Mouse (Mus musculus) olfactory bulb, adult 2 months (tissue): ENCODE measurements around the gene Dnajb6. TPM values are rescaled to one million over a fixed set of nuclear protein-coding genes. Genes with fewer than 3 reads are reported as not detected.
A peak's percentile ranks its signal among the peaks of the same experiment; 100 is the strongest.
"Not testable (repeated sequence)": the region's sequence is repeated elsewhere in the genome, so short reads cannot be mapped to it uniquely, and the experiment has no call there.

Source experiments
- H3K27ac ChIP-seq: fragments of 200-500 bp; 2 replicates; pipeline ENCODE4 v1.5.1; 2012; ENCODE audit warnings: low read depth, low read length; ENCODE audit not compliant: insufficient read depth
- H3K4me1 ChIP-seq: fragments of 200-500 bp; 2 replicates; pipeline ENCODE4 v1.6.1; 2012; ENCODE audit warnings: low read length; ENCODE audit not compliant: control insufficient read depth, insufficient read depth
- H3K4me3 ChIP-seq: fragments of 200-500 bp; 2 replicates; pipeline ENCODE4 v1.5.1; 2012; ENCODE audit warnings: mild to moderate bottlenecking, low read depth, low read length, moderate library complexity; ENCODE audit not compliant: insufficient read depth
- CTCF ChIP-seq: fragments of 200-500 bp; IDR thresholded peaks from 2 replicates; pipeline ENCODE4 v1.5.1; 2012; ENCODE audit warnings: low read depth, mild to moderate bottlenecking, low read length, moderate library complexity; ENCODE audit not compliant: insufficient read depth
- POLR2A ChIP-seq: fragments of 200-500 bp; IDR thresholded peaks from 2 replicates; pipeline ENCODE4 v1.6.1; 2012; ENCODE audit warnings: mild to moderate bottlenecking, low read depth, low read length, moderate library complexity; ENCODE audit not compliant: insufficient read depth
- WGBS: fragments of 180-500 bp; shearing (Covaris S2); methylation state at CpG from one replicate; pipeline ENCODE4 v1.1.7; 2018; 5-methylcytosine and 5-hydroxymethylcytosine counted together
- polyA plus RNA-seq: library from polyadenylated mRNA; stranded (reverse); fragments of >200 nt; gene quantifications from 2 replicates; pipeline ENCODE4 v1.2.4, GENCODE M21; 2012; ENCODE audit warnings: low replicate concordance; ENCODE audit not compliant: missing spikeins, insufficient read depth, insufficient read length

Gene Dnajb6
- polyA plus RNA-seq, 1 experiment = 484 TPM

DNA sequence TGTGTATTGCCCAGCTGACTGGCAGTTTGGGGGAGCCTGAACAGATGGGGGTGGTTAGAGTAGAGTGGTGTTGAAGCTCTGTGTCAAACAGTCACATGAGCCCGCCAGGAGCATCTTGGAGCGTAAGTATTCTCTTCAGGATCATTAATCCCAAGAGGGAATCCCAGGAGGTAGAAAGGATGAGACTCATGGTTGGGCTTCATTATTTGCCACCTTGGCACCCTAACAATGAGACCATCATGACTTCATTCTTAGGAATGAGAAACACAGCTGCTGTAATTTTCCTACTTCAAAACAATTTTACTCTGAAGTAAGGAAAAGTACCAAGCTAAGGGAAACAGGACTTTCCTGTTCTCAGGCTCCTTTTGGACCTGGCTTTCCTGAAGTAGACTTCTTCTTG, 10.1 kb upstream of the Dnajb6 start:
- Histone ChIP-seq H3K27ac (no peak overlapping the region), H3K4me3 (no peak overlapping the region), H3K4me1 (no peaks in the 10 kb centered on the region)
- WGBS = 87% methylated on average over 2 of the region's 2 CpGs
- TF ChIP-seq CTCF (no peak), POLR2A (no peak)

DNA sequence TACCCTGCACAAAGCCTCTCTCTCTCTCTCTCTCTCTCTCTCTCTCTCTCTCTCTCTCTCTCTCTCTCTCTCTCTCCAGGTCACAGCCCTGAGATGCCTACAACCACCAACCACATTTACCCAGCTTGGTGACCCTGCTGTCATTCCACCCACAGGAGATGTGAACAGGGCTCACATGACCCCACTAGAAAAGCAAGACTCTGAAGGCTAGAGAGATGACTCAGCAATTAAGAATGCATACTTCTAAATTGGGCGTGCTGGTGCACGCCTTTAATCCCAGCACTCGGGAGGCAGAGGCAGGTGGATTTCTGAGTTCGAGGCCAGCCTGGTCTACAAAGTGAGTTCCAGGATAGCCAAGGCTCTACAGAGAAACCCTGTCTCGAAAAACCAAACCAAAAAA, 9.4 kb upstream of the Dnajb6 start:
- H3K4me1 ChIP-seq, H3K27ac ChIP-seq, H3K4me3 ChIP-seq: not testable (repeated sequence)
- 70% methylated on average over 5 of the region's 5 CpGs for WGBS

DNA sequence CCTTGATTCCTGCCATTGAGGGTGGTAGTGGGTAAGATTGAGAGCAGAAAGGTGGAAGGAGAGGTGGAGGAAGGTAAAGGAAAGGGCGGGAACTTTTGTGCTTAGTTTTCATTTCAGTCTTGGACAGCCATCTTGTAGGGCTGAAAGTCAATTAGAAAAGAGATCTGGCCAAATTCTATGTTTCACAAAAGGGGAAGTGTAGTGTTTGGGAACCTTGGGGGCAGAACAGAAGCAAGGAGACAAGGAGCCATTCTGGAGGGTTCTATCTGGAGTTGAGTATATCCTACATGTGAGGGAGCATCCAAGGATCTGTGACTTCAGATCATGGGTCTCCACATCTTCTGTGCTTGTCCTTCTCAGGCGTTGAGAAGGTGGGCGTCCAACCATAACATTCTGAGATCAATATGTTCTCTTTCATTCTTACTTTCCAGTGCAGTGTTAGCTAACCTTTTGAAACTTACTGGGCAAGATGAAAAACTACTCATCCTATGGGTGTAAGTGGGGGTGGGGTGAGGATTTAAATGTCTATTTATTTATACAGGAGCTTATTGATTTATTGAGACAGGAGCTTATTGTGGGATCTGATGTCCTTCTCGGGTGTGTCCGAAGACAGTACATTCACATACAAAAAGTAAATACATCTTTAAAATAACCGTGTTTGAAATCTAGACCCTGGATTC, 517 bp upstream of the Dnajb6 start:
- no peak for TF ChIP-seq POLR2A
- no peak for TF ChIP-seq CTCF
- H3K27ac ChIP-seq = peak overlapping the region; percentile 99
- 50% methylated on average over 6 of the region's 6 CpGs for WGBS
- peaks cover 7% of the 10 kb centered on the region for H3K4me1 ChIP-seq
- H3K4me3 ChIP-seq = peak overlapping the region; percentile 68

DNA sequence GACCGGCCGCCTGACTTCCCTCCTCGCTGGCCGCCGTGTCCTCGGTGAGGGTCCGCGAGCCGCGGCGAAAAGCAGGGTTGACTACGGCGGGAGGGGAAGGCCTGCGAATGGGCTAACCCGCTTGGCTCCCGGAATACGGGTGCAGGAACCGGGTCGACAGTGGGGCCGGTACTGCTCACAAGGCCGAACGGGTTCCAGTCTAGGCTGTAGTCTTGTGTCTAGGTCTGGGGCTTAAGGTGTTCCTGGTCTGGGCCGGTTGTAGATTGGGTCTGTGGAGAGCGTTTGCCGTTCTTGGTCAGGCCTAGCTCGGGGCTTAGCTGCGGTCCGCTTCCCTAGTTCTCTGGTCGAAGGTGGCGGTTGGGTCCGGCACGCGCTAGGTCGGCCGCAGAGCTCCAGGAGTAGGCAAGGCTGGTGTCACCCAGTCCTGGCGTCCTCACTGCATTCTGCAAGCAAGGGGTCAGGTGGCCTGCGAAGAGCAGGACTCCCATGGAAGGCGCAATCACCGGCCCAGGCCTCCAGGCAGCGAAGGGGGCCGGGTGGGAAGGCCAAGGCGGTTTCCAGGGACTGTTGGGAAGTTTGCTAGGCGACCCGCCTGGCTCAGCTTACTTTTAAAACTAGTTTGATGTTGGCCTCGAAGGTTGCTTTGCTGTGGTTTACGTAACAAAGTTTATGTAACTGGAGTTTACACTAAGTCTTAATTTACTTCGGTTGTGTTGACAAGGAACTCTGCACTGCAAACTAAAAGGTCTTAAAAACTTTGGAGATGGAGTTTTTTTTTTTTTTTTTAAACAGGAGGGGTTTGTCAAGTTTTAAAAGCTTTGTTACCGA, 799 bp downstream of the Dnajb6 start:
- WGBS = under 1% methylated on average over 48 of the region's 48 CpGs
- peak overlapping the region; percentile 84 for H3K27ac ChIP-seq
- TF ChIP-seq POLR2A (0 out of 2 replicates have a peak, but pooled peaks have one; percentile 31), CTCF (no peak)
- peak overlapping the region; percentile 68 for H3K4me3 ChIP-seq
- H3K4me1 ChIP-seq = peaks cover 5% of the 10 kb centered on the region; the same call in 1 of the 2 replicates

DNA sequence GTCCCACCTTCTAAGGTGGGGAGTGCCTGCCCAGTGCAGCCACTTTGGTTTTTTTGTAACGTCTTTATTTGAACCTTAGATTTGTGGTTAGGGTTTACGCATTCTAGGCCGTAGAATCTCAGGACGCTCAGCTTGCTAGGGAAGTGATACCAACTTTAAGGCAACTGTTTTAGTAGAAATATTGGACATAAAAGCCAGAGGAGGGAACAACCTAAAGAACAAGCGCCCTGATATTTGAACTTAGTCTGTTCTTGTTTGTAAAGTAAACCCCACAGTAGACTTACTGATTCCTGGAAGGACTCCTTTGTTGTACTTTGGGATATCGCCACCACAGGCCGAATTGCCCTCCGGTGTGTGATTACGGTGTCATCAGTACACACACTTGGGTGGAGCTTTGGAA, 1.5 kb downstream of the Dnajb6 start:
- H3K4me1 ChIP-seq = peaks cover 5% of the 10 kb centered on the region; the same call in 1 of the 2 replicates
- H3K27ac ChIP-seq = no peak overlapping the region
- H3K4me3 ChIP-seq = peak overlapping the region; percentile 28
- WGBS = 52% methylated on average over 9 of the region's 9 CpGs
- no peak for TF ChIP-seq POLR2A
- no peak for TF ChIP-seq CTCF

DNA sequence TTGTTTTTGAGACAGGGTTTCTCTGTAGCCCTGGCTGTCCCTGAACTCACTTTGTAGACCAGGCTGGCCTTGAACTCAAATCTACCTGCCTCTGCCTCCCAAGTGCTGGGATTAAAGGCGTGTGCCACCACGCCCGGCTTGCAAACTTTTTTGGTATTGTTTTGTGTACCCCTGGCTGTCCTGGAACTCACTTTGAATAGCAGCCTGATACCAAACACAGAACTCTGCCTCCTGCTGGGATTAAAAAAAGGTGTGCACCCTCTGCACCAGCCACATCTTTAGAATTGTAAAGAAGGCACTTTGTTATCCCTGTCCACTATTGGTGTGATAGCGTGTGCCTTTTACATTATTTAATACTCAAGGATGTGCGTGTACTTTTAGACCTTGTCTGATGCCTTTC, 2.0 kb downstream of the Dnajb6 start:
- WGBS = 86% methylated on average over 5 of the region's 5 CpGs
- no peak for TF ChIP-seq POLR2A
- no peak for TF ChIP-seq CTCF
- H3K27ac ChIP-seq = no peak overlapping the region
- H3K4me1 ChIP-seq = peaks cover 5% of the 10 kb centered on the region; the same call in 1 of the 2 replicates
- H3K4me3 ChIP-seq = no peak overlapping the region

DNA sequence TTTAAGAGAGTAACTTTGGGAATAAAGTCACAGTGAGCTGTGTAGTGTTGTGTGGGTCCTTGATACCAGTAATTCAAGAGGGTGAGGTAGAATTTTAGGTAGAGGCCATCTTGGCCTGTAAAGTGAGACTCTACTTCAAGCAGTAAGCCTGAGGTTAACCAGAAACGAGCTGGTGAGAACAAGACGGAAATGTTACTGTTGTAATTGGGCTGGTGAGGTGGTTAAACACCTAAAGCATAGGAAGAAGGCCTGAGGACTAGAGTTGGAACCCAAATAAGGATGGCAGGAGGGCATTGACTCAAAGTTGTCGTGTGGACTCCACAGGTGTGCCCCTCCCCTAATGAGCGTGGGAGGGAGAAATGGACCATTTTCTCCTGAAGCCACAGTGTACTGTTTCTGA, 2.6 kb downstream of the Dnajb6 start:
- Histone ChIP-seq H3K4me3 (no peak overlapping the region), H3K27ac (no peak overlapping the region), H3K4me1 (peaks cover 5% of the 10 kb centered on the region; the same call in 1 of the 2 replicates)
- TF ChIP-seq POLR2A = no peak
- no peak for TF ChIP-seq CTCF
- 85% methylated on average over 4 of the region's 4 CpGs for WGBS

DNA sequence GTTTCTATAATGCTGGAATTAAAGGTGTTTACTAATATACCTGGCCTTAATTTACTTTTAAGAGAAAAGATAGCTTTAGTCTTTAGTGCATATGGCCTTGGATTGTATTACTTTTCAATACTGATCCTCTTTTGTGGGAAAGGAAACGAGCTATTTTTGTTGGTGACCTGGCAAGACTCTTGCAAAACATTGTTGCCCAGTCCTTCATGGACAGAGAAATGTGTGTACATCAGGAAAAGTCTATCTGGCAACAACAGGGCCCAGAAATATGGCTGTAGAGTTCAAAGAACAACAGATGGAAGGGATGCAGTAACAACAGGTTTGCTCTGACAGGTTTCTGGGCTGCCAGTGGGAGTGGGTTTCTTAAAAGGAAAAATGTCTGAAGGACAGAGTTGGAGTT, 5.2 kb downstream of the Dnajb6 start:
- Histone ChIP-seq H3K4me1 (peaks cover 3% of the 10 kb centered on the region; the same call in 1 of the 2 replicates), H3K4me3 (no peak overlapping the region), H3K27ac (no peak overlapping the region)
- no peak for TF ChIP-seq POLR2A
- WGBS = 24% methylated on average over 1 of the region's 1 CpGs

DNA sequence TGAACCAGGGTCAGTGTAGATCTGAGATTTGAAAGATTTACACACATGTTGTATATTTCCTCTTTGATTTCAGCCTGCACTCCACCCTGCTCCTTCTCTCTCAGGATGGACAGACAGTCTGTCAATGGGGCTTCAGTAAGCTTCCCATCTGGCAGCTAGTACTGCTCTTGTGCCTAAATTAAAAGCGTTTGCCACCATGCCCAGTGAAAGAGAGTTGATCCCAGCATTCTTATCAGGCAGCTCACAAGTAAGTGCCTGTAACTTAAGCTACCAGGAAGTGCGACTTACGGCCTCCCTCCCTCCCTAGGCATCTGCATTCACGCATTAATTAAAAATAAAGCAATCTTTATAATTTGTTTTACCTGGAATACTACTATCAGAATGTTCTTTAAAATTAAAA, 5.6 kb downstream of the Dnajb6 start:
- Histone ChIP-seq H3K4me1 (peaks cover 3% of the 10 kb centered on the region; the same call in 1 of the 2 replicates), H3K4me3 (no peak overlapping the region), H3K27ac (no peak overlapping the region)
- TF ChIP-seq POLR2A (no peak), CTCF (no peak)
- WGBS = 58% methylated on average over 4 of the region's 4 CpGs
